Mouse (Mus musculus) lung, embryonic 15.5 days (tissue): Measurements from ENCODE around the gene Emg1. TPM values are rescaled to one million over a fixed set of nuclear protein-coding genes. Genes with fewer than 3 reads are reported as not detected.

ENCODE experiments used
- ATAC-seq: fragments of 200-750 bp; cut with Nextera tagmentation; 2 replicates; pipeline ENCODE4 v1.8.0; 2017; ENCODE audit warnings: moderate number of reproducible peaks, borderline replicate concordance; ENCODE audit not compliant: low FRiP score, low TSS enrichment; ENCODE audit errors: extremely low read depth
- H3K27ac ChIP-seq: fragments of 300-500 bp; sonication (generic); 2 replicates; pipeline ENCODE4 v1.5.1; 2015; ENCODE audit warnings: moderate library complexity, mild to moderate bottlenecking, inconsistent platforms
- H3K27me3 ChIP-seq: fragments of 300-500 bp; sonication (generic); 2 replicates; pipeline ENCODE4 v1.6.1; 2015; ENCODE audit warnings: inconsistent platforms
- H3K36me3 ChIP-seq: fragments of 300-500 bp; sonication (generic); 2 replicates; pipeline ENCODE4 v1.6.1; 2015; ENCODE audit warnings: inconsistent platforms
- H3K4me1 ChIP-seq: fragments of 300-500 bp; sonication (generic); 2 replicates; pipeline ENCODE4 v1.6.1; 2015; ENCODE audit warnings: inconsistent platforms
- H3K4me2 ChIP-seq: fragments of 300-500 bp; sonication (generic); 2 replicates; pipeline ENCODE4 v1.6.1; 2015; ENCODE audit warnings: inconsistent platforms, mild to moderate bottlenecking, moderate library complexity
- H3K4me3 ChIP-seq: fragments of 300-500 bp; sonication (generic); 2 replicates; pipeline ENCODE4 v1.5.1; 2015; ENCODE audit warnings: mild to moderate bottlenecking, inconsistent platforms
- H3K9ac ChIP-seq: fragments of 300-500 bp; sonication (generic); 2 replicates; pipeline ENCODE4 v1.6.1; 2015; ENCODE audit warnings: inconsistent platforms
- H3K9me3 ChIP-seq: fragments of 300-500 bp; sonication (generic); 2 replicates; pipeline ENCODE4 v1.6.1; 2016; ENCODE audit warnings: inconsistent platforms
- WGBS: fragments of 180-500 bp; shearing (Covaris S2); methylation state at CpG from one replicate; pipeline ENCODE4 v1.1.7; 2015; 5-methylcytosine and 5-hydroxymethylcytosine counted together
- polyA plus RNA-seq: library from polyadenylated mRNA; unstranded; fragments of >200 nt; fragmentation: Nextera tagmentation; extraction: Ambion mirVana; gene quantifications from 2 replicates; pipeline ENCODE4 v1.2.1, GENCODE M21; 2015

Emg1 gene
- polyA plus RNA-seq, 1 experiment from 2014 or later: 199 TPM

DNA sequence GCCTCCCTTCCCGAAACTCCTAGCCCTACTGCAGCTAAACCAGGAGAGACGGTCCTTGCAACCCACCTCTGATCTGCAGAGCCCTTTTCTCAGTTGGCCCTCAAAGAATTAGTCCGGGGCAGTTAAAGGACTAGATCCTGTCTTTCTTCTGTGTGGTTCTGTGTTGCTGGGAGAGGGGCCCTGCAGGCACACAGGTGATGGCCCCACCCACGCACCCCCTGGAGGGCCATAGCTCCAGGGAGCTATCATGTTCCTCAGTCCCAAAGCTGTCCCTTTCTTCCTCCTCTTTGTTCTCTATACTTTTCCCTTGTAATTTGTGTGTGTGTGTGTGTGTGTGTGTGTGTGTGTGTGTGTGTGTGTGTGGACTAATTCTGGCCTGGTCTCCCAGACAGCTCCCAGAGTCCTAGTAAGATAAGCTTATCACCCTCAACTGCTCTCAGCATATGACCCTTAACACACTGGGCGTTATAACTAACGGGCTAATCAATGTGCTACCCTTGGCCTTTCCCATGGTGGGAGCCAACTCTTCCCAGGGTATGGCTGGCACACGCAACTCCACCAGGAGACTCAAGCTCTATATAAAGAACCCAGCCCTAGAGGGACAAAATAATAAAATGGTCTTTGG is 7.5 kb upstream of the Emg1 start:
- no peak for ATAC-seq
- no peaks in the 10 kb centered on the region for H3K9me3 ChIP-seq
- H3K4me2 ChIP-seq: peak overlapping the region; percentile 55
- H3K4me3 ChIP-seq: peak overlapping the region; percentile 44
- H3K27me3 ChIP-seq: no peaks in the 10 kb centered on the region
- H3K9ac ChIP-seq: peak overlapping the region; percentile 39
- H3K36me3 ChIP-seq: peaks cover 27% of the 10 kb centered on the region
- H3K27ac ChIP-seq: peak overlapping the region; percentile 90
- H3K4me1 ChIP-seq: no peaks in the 10 kb centered on the region; the same call in 1 of the 2 replicates
- 50% methylated on average over 7 of the region's 7 CpGs for WGBS

DNA sequence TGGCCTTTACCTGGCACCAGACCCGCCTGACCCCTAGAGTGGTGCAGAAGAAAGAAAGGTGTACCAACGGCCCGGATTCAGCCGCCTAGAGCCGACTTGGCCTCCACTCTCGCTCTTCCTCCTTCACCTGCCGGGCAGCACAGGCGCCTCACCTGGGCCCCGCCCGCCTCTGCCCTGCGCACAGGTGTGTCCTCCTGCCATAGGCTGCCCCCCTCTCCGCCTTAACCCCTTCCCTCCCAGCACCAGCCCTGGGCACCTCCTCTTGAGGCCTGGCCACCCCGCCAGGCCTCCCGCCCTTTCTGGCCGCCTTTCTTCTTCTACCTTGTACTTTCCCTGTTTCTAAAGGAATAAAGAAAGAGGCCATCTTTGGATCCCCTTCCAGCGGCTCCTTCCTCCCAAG is 6.7 kb upstream of the Emg1 start:
- H3K36me3 ChIP-seq: peaks cover 35% of the 10 kb centered on the region
- no peaks in the 10 kb centered on the region for H3K27me3 ChIP-seq
- H3K4me3 ChIP-seq: peak overlapping the region; percentile 44
- peaks cover 5% of the 10 kb centered on the region for H3K4me1 ChIP-seq
- H3K9ac ChIP-seq: peak overlapping the region; percentile 41
- ATAC-seq: peak; percentile 71
- 48% methylated on average over 16 of the region's 16 CpGs for WGBS
- H3K9me3 ChIP-seq: no peaks in the 10 kb centered on the region
- H3K27ac ChIP-seq: peak overlapping the region; percentile 90
- peak overlapping the region; percentile 57 for H3K4me2 ChIP-seq

DNA sequence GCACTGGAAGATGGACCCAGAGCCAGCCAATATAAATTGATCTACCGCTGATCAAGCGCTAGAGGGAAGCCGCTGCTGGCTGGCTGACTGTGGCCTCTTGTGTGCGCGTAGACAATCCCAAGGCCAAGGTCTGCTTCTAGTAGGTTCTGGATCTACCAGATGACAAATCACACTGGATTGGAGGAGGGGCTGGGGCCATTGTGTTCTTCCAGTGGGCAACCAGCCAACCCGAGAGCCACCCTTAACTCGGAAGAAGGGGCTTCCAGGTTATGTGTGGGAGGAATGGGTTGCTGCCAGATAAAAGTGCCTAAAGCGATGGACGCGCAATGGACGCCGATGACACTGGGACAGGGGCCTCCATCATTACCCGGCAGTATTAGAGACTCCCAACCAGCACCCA is 6.0 kb upstream of the Emg1 start:
- WGBS: 54% methylated on average over 13 of the region's 13 CpGs
- peaks cover 13% of the 10 kb centered on the region for H3K4me1 ChIP-seq
- no peaks in the 10 kb centered on the region for H3K9me3 ChIP-seq
- peaks cover 36% of the 10 kb centered on the region for H3K36me3 ChIP-seq
- peak overlapping the region; percentile 57 for H3K4me2 ChIP-seq
- peak overlapping the region; percentile 41 for H3K9ac ChIP-seq
- H3K27me3 ChIP-seq: no peaks in the 10 kb centered on the region
- peak overlapping the region; percentile 44 for H3K4me3 ChIP-seq
- no peak for ATAC-seq
- peak overlapping the region; percentile 90 for H3K27ac ChIP-seq

DNA sequence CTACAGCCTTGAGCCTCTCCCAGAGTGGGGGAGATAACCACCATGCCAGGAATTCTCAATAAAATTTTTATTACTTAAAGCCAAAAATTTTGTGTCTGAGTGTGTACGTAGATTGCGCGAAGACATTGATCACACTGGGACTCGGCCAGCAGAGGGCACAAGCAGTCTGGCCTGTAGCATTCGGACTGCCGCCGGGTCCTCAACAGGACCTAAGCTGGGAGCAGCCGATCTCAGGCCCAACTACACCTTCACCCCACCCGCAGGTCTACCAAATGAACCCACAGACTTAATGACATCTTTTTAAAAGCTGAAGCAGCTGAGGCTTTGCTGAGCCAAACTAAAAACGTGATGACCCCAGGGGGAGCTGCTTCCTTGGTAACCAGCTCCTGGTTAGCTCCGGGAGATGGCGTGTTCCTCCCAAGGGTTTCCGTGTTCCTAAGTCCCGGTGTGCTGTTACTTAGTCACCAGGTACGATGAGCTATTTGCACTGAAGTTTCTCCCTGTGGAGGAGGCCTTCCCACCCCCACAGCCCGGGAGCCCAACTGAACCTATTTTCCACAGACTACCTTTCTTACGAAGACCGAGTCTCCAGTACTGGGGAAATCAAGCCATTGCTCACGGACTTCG is 5.0 kb upstream of the Emg1 start:
- Histone ChIP-seq H3K9ac (0 out of 2 replicates have a peak overlapping the region, but pooled peaks have one; percentile 19), H3K4me1 (peaks cover 17% of the 10 kb centered on the region), H3K9me3 (no peaks in the 10 kb centered on the region), H3K27me3 (no peaks in the 10 kb centered on the region), H3K36me3 (peaks cover 36% of the 10 kb centered on the region), H3K4me3 (peak overlapping the region; percentile 44), H3K4me2 (peak overlapping the region; percentile 57), H3K27ac (peak overlapping the region; percentile 90)
- WGBS: 54% methylated on average over 20 of the region's 20 CpGs
- ATAC-seq: no peak

DNA sequence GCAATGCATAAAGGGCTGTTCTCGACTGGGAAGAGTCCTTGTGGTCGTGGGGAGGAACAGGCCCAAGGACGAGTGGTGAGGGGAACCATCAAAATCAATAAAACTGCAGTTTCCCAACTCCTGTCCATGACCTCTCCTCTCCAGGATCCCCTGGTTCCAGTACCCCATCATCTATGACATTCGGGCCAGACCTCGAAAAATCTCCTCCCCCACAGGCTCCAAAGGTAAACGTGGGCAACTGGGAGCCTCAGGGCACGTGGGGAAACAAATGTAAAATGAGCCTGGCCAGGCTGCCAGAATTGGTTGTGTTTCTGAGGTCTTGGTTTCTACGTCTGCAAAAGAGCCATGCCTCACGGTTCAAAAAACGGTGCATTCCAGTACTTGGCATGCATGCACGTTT is 940 bp upstream of the Emg1 start:
- Histone ChIP-seq H3K9me3 (no peaks in the 10 kb centered on the region), H3K4me1 (peaks cover 45% of the 10 kb centered on the region), H3K9ac (peak overlapping the region; percentile 84), H3K36me3 (peaks cover 41% of the 10 kb centered on the region), H3K4me3 (peak overlapping the region; percentile 82), H3K27me3 (no peaks in the 10 kb centered on the region), H3K4me2 (peak overlapping the region; percentile 90), H3K27ac (peak overlapping the region; percentile 74)
- WGBS: 5% methylated on average over 11 of the region's 11 CpGs
- no peak for ATAC-seq

DNA sequence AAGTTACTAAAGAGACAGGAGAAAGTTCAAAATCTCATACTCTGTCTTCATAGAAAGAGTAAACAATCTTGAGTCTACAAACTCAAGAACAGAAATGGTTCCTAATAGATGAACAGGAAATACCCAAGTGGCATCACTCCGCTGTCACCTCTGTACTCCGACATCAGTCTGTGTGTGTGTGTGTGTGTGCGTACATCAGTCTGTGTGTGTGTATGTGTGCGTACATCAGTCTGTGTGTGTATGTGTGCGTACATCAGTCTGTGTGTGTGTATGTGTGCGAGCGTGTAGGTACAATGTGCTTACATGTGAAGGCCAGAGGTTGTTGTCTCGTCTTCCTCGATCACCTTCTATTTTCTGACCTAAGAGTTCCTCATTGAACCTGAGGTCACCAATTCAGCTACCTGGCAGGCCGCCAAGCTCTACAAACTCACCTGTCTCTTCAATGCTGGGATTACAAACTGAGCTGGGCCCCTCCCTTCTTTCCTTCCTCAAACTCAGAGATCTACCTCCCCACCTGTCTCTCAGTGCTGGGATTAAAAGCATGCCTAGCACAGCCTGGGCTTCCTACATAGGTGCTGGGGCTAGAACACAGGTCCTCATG is 3.6 kb downstream of the Emg1 start:
- Histone ChIP-seq H3K27ac (no peak overlapping the region), H3K4me1 (peaks cover 37% of the 10 kb centered on the region), H3K27me3 (no peaks in the 10 kb centered on the region), H3K36me3 (peaks cover 33% of the 10 kb centered on the region), H3K9ac (no peak overlapping the region), H3K4me2 (no peak overlapping the region), H3K9me3 (no peaks in the 10 kb centered on the region), H3K4me3 (no peak overlapping the region)
- 82% methylated on average over 10 of the region's 10 CpGs for WGBS
- no peak for ATAC-seq

DNA sequence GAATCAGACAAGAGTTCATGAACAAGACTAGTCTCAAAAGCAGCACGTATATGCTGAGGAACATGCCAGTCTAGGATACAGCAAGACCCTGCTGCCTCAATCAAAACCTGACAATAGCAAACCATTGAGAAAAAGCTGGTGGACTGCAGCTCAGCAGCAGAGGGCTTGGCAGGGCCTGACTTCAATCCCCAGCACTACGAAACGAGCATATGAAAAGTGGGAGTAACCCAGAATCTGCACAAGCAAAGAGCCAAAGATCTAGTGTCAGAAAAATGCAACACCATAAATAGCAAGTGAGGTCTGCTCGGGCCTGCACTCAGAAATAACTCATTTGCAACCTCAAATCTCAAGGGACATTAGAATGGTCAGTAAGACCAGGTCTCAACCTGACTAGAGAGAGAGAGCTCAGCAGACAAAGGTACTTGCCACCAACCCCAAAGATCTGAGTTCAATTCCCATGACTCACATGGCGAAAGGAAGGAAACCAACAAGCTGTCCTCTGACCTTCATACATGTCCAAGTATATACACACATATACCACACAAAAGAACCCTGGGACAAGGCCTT is 5.8 kb downstream of the Emg1 start:
- Histone ChIP-seq H3K4me3 (no peak overlapping the region), H3K27me3 (no peaks in the 10 kb centered on the region), H3K27ac (no peak overlapping the region), H3K9me3 (no peaks in the 10 kb centered on the region), H3K9ac (no peak overlapping the region), H3K4me1 (peaks cover 27% of the 10 kb centered on the region), H3K4me2 (no peak overlapping the region), H3K36me3 (peaks cover 54% of the 10 kb centered on the region)
- no peak for ATAC-seq
- 85% methylated on average over 5 of the region's 5 CpGs for WGBS

DNA sequence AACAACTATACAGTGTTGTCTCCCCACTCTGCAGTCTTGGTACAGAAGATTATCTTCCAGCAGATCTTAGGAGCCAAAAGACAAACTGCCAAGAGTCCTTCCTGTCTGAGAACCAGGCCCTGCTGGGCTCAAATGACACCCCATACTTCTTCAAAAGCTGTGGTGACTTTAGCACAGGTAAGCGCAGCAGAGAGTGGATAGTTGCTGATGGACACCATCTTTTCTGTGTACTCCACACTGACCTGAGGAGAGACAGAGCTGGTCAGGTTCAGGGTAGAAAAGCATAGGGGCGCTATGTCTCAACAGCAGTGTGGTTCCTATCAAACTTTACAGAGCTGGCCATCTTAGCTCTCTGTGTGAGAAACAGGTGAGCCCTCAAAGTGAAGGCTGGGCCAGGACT is 7.6 kb downstream of the Emg1 start:
- no peak overlapping the region for H3K27ac ChIP-seq
- no peaks in the 10 kb centered on the region for H3K9me3 ChIP-seq
- WGBS: 90% methylated on average over 2 of the region's 2 CpGs
- H3K4me3 ChIP-seq: no peak overlapping the region
- peaks cover 66% of the 10 kb centered on the region for H3K36me3 ChIP-seq
- H3K27me3 ChIP-seq: no peaks in the 10 kb centered on the region
- peaks cover 18% of the 10 kb centered on the region for H3K4me1 ChIP-seq
- ATAC-seq: no peak
- no peak overlapping the region for H3K4me2 ChIP-seq
- no peak overlapping the region for H3K9ac ChIP-seq

DNA sequence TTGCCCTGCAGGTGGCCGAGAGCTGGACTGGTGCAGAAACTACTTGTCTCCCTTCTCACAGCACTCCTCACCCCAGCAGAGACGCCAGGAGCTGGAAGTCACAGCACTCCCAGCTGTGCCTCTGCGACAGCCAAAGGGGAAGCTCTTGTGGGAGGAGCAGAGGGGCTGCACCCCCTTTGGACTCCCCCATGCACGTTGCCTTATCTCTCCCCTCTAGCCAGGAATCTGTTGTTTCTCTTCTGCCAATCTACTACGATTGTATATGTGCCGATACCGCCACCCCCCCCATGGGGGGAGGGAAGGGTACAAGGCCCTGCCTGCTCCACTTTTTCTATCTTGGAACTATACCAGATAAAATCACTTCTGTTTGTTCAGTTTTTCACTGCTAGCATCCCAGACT is 8.2 kb downstream of the Emg1 start:
- H3K36me3 ChIP-seq: peaks cover 69% of the 10 kb centered on the region
- H3K9me3 ChIP-seq: no peaks in the 10 kb centered on the region
- peaks cover 12% of the 10 kb centered on the region; the same call in 1 of the 2 replicates for H3K4me1 ChIP-seq
- WGBS: 62% methylated on average over 7 of the region's 7 CpGs
- no peaks in the 10 kb centered on the region for H3K27me3 ChIP-seq
- no peak overlapping the region for H3K27ac ChIP-seq
- no peak for ATAC-seq
- no peak overlapping the region for H3K9ac ChIP-seq
- H3K4me2 ChIP-seq: no peak overlapping the region
- no peak overlapping the region for H3K4me3 ChIP-seq

DNA sequence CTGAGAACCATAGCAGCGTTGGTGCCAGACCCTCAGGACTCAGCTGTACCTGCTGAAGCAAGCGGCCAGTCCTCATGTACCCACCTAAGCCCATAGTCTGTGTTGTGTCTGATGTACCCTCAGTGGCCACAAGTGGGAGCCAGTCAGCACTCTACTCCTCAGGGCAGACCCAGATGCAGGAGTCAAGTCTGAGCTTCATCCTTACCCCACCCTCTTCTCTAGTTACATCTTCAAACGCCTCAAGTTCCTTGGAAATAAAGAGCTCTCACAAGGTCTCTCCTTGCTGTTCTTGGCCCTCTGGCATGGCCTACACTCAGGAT is 9.2 kb downstream of the Emg1 start:
- H3K27me3 ChIP-seq: no peaks in the 10 kb centered on the region
- H3K4me2 ChIP-seq: no peak overlapping the region
- ATAC-seq: peak; percentile 37; the same call in 1 of the 2 replicates
- H3K9ac ChIP-seq: no peak overlapping the region
- H3K36me3 ChIP-seq: peaks cover 68% of the 10 kb centered on the region
- peaks cover 7% of the 10 kb centered on the region; the same call in 1 of the 2 replicates for H3K4me1 ChIP-seq
- H3K4me3 ChIP-seq: no peak overlapping the region
- H3K9me3 ChIP-seq: no peaks in the 10 kb centered on the region
- 43% methylated on average over 3 of the region's 3 CpGs for WGBS
- H3K27ac ChIP-seq: no peak overlapping the region

DNA sequence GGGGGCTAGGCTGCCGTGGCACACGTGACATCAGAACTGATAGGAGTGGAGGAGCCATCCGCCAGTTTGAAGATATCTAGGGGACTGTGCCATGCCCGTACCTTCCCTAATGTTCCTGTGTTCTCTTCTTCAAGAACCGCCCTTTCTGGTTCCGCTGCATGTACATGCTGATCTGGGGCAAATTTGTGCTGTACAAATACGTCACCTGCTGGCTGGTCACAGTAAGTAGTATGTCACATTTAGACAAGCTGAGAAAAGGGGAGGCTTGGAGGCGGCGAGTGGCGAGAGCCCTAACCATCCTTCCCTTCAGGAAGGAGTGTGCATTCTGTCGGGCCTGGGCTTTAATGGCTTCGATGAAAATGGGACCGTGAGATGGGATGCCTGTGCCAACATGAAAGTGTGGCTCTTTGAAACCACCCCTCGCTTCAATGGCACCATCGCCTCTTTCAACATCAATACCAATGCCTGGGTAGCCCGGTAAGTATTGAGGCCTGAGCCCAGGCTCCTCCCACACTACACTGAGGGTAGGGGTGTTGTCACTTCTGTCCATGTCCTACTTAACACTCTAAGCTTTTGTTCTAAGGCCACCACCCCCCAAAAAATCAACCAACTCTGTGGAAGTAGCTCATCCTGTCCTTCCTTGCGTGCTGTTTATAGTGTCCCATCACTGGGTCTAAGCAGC is 9.7 kb downstream of the Emg1 start:
- WGBS: 89% methylated on average over 17 of the region's 17 CpGs
- ATAC-seq: peak; percentile 2; the same call in 1 of the 2 replicates
- Histone ChIP-seq H3K4me3 (no peak overlapping the region), H3K27ac (no peak overlapping the region), H3K9me3 (no peaks in the 10 kb centered on the region), H3K4me1 (peaks cover 7% of the 10 kb centered on the region; the same call in 1 of the 2 replicates), H3K4me2 (no peak overlapping the region), H3K36me3 (peaks cover 68% of the 10 kb centered on the region), H3K9ac (no peak overlapping the region), H3K27me3 (no peaks in the 10 kb centered on the region)
